Mouse (Mus musculus): ENCODE data around the gene Paics. TPM values are rescaled to one million over a fixed set of nuclear protein-coding genes. Genes with fewer than 3 reads are reported as not detected.

Gene Paics
- polyA plus RNA-seq, 1 experiment from 2014 or later: 282 TPM

- Histone ChIP-seq H3K4me2 (ENCODE audit: low read depth, low read length) (no peak overlapping the region), H3K4me3 (ENCODE audit: low read length) (no peak overlapping the region), H3K27me3 (ENCODE audit: control insufficient read depth, insufficient read depth, low read depth, low read length) (no peaks in the 10 kb centered on the region), H3K27ac (ENCODE audit: low read length) (no peak overlapping the region), H3K36me3 (ENCODE audit: control insufficient read depth, insufficient read depth, low read length) (peaks cover 37% of the 10 kb centered on the region), H3K9ac (ENCODE audit: low read length) (no peak overlapping the region), H3K9me3 (ENCODE audit: control insufficient read depth, low read length) (no peaks in the 10 kb centered on the region; the same call in 1 of the 2 replicates), H3K4me1 (replicated peaks; ENCODE audit: control insufficient read depth, insufficient read depth, low read length) (peaks cover 8% of the 10 kb centered on the region)
- WGBS: 86% methylated on average over 13 of the region's 13 CpGs
- no peak for ATAC-seq (ENCODE audit: low read depth)
Observed at GRCm38 (mm10) chr5:76923428-76923827, 27.7 kb upstream of the Paics start.

- Histone ChIP-seq H3K36me3 (ENCODE audit: control insufficient read depth, insufficient read depth, low read length) (peaks cover 32% of the 10 kb centered on the region), H3K4me2 (ENCODE audit: low read depth, low read length) (no peak overlapping the region), H3K9ac (ENCODE audit: low read length) (no peak overlapping the region), H3K27ac (ENCODE audit: low read length) (no peak overlapping the region), H3K4me3 (ENCODE audit: low read length) (no peak overlapping the region), H3K4me1 (replicated peaks; ENCODE audit: control insufficient read depth, insufficient read depth, low read length) (peaks cover 13% of the 10 kb centered on the region), H3K9me3 (ENCODE audit: control insufficient read depth, low read length) (no peaks in the 10 kb centered on the region; the same call in 1 of the 2 replicates), H3K27me3 (ENCODE audit: control insufficient read depth, insufficient read depth, low read depth, low read length) (no peaks in the 10 kb centered on the region)
- no peak for ATAC-seq (ENCODE audit: low read depth)
- WGBS: 87% methylated on average over 1 of the region's 1 CpGs
Observed at GRCm38 (mm10) chr5:76924296-76924695, 26.8 kb upstream of the Paics start.

GRCm38 (mm10) chr5:76928124-76928832 lies 22.8 kb upstream of the Paics start:
- Histone ChIP-seq H3K27ac (ENCODE audit: low read length) (peak overlapping the region; percentile 87), H3K9me3 (ENCODE audit: control insufficient read depth, low read length) (no peaks in the 10 kb centered on the region; the same call in 1 of the 2 replicates), H3K27me3 (ENCODE audit: control insufficient read depth, insufficient read depth, low read depth, low read length) (no peaks in the 10 kb centered on the region), H3K4me1 (replicated peaks; ENCODE audit: control insufficient read depth, insufficient read depth, low read length) (peaks cover 20% of the 10 kb centered on the region), H3K36me3 (ENCODE audit: control insufficient read depth, insufficient read depth, low read length) (peaks cover 22% of the 10 kb centered on the region), H3K9ac (ENCODE audit: low read length) (peak overlapping the region; percentile 52; the same call in 1 of the 2 replicates), H3K4me3 (ENCODE audit: low read length) (peak overlapping the region; percentile 26; the same call in 1 of the 2 replicates), H3K4me2 (ENCODE audit: low read depth, low read length) (peak overlapping the region; percentile 50)
- peak; percentile 92 for ATAC-seq (ENCODE audit: low read depth)
- WGBS: 57% methylated on average over 16 of the region's 16 CpGs

DNA sequence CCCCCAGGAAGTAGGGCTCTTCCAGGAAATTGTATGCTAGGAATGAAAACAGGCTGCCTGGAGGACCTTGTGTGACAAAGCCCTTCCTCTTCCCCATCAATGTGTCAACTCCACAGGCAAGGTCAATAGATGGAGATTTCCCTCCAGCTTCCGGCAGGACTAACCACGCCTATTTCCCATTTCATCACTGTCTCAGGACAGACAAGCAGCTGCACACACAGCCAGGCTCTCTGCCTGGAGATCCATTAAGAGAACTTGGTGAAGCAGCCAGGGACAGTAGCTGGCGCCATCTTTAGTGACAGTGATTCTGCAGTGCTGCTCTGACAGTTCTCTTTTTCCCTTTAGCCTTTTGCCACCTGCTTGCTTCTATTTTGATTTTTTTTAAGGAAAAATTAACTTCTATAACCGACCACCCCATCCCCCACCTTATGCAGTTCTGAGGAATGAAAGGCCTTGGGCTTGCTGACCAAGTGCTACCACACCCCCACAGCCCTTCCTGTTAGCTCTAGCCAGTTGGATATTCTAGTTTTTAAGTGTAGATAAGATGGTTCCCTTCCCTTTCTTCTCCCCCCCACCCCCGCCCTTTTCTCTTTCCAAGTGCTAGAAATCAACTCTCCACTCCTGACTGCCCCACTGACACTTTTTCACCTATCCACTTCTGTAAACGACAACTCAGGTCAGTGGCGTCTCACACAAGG lies 21.8 kb upstream of the Paics start:
- Histone ChIP-seq H3K27me3 (ENCODE audit: control insufficient read depth, insufficient read depth, low read depth, low read length) (no peaks in the 10 kb centered on the region), H3K27ac (ENCODE audit: low read length) (peak overlapping the region; percentile 69), H3K36me3 (ENCODE audit: control insufficient read depth, insufficient read depth, low read length) (peaks cover 22% of the 10 kb centered on the region), H3K9ac (ENCODE audit: low read length) (no peak overlapping the region), H3K9me3 (ENCODE audit: control insufficient read depth, low read length) (no peaks in the 10 kb centered on the region; the same call in 1 of the 2 replicates), H3K4me1 (replicated peaks; ENCODE audit: control insufficient read depth, insufficient read depth, low read length) (peaks cover 20% of the 10 kb centered on the region), H3K4me3 (ENCODE audit: low read length) (no peak overlapping the region), H3K4me2 (ENCODE audit: low read depth, low read length) (peak overlapping the region; percentile 10; the same call in 1 of the 2 replicates)
- peak; percentile 70 for ATAC-seq (ENCODE audit: low read depth)
- 38% methylated on average over 7 of the region's 7 CpGs for WGBS

DNA sequence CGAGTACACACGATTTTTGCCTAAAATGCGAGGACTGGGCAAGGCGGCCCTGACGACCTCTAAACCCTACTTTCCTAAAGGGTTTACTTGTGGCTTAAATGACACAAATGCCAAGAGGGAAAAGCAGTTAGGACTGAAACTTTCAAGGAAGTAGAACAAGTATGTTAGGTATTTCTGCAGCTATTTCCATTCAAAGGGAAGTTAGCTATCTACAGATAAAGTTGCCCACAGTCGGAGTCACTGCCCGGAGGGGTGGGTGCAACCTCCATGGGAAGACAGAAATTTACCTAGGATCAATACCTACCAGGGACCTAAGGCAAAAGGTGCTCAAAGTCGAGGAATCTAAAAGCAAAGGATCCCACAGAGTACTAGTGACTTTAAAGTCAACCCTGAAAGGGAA lies 11.4 kb upstream of the Paics start:
- Histone ChIP-seq H3K4me1 (replicated peaks; ENCODE audit: control insufficient read depth, insufficient read depth, low read length) (peaks cover 3% of the 10 kb centered on the region; the same call in 1 of the 2 replicates), H3K9me3 (ENCODE audit: control insufficient read depth, low read length) (no peaks in the 10 kb centered on the region; the same call in 1 of the 2 replicates), H3K27me3 (ENCODE audit: control insufficient read depth, insufficient read depth, low read depth, low read length) (no peaks in the 10 kb centered on the region), H3K9ac (ENCODE audit: low read length) (no peak overlapping the region), H3K4me2 (ENCODE audit: low read depth, low read length) (no peak overlapping the region), H3K4me3 (ENCODE audit: low read length) (no peak overlapping the region), H3K36me3 (ENCODE audit: control insufficient read depth, insufficient read depth, low read length) (peaks cover 6% of the 10 kb centered on the region), H3K27ac (ENCODE audit: low read length) (no peak overlapping the region)
- ATAC-seq (ENCODE audit: low read depth): no peak
- 91% methylated on average over 8 of the region's 8 CpGs for WGBS

- Histone ChIP-seq H3K4me3 (ENCODE audit: low read length) (no peak overlapping the region), H3K4me2 (ENCODE audit: low read depth, low read length) (no peak overlapping the region), H3K4me1 (replicated peaks; ENCODE audit: control insufficient read depth, insufficient read depth, low read length) (peaks cover 7% of the 10 kb centered on the region), H3K9ac (ENCODE audit: low read length) (no peak overlapping the region), H3K36me3 (ENCODE audit: control insufficient read depth, insufficient read depth, low read length) (peaks cover 9% of the 10 kb centered on the region), H3K9me3 (ENCODE audit: control insufficient read depth, low read length) (no peaks in the 10 kb centered on the region; the same call in 1 of the 2 replicates), H3K27me3 (ENCODE audit: control insufficient read depth, insufficient read depth, low read depth, low read length) (no peaks in the 10 kb centered on the region), H3K27ac (ENCODE audit: low read length) (no peak overlapping the region)
- ATAC-seq (ENCODE audit: low read depth): no peak
- WGBS: 80% methylated on average over 4 of the region's 4 CpGs
Observed at GRCm38 (mm10) chr5:76941975-76942374, 9.1 kb upstream of the Paics start.

GRCm38 (mm10) chr5:76942505-76942904 lies 8.6 kb upstream of the Paics start:
- H3K4me1 ChIP-seq (replicated peaks; ENCODE audit: control insufficient read depth, insufficient read depth, low read length): peaks cover 10% of the 10 kb centered on the region

GRCm38 (mm10) chr5:76944965-76945677 lies 6.0 kb upstream of the Paics start:
- peaks cover 23% of the 10 kb centered on the region for H3K4me1 ChIP-seq (replicated peaks; ENCODE audit: control insufficient read depth, insufficient read depth, low read length)
- no peak overlapping the region for H3K9ac ChIP-seq (ENCODE audit: low read length)
- no peak overlapping the region for H3K4me2 ChIP-seq (ENCODE audit: low read depth, low read length)
- ATAC-seq (ENCODE audit: low read depth): no peak
- 47% methylated on average over 6 of the region's 6 CpGs for WGBS
- H3K27ac ChIP-seq (ENCODE audit: low read length): no peak overlapping the region
- H3K9me3 ChIP-seq (ENCODE audit: control insufficient read depth, low read length): no peaks in the 10 kb centered on the region
- peaks cover 5% of the 10 kb centered on the region for H3K36me3 ChIP-seq (ENCODE audit: control insufficient read depth, insufficient read depth, low read length)
- no peaks in the 10 kb centered on the region for H3K27me3 ChIP-seq (ENCODE audit: control insufficient read depth, insufficient read depth, low read depth, low read length)
- no peak overlapping the region for H3K4me3 ChIP-seq (ENCODE audit: low read length)

More at GRCm38 (mm10) chr5:76942505-76942904, 8.6 kb upstream of the Paics start:
- H3K4me2 ChIP-seq (ENCODE audit: low read depth, low read length): no peak overlapping the region
- peaks cover 9% of the 10 kb centered on the region for H3K36me3 ChIP-seq (ENCODE audit: control insufficient read depth, insufficient read depth, low read length)
- H3K27me3 ChIP-seq (ENCODE audit: control insufficient read depth, insufficient read depth, low read depth, low read length): no peaks in the 10 kb centered on the region
- WGBS: 81% methylated on average over 4 of the region's 4 CpGs
- no peaks in the 10 kb centered on the region; the same call in 1 of the 2 replicates for H3K9me3 ChIP-seq (ENCODE audit: control insufficient read depth, low read length)
- no peak overlapping the region for H3K4me3 ChIP-seq (ENCODE audit: low read length)
- no peak overlapping the region for H3K9ac ChIP-seq (ENCODE audit: low read length)
- ATAC-seq (ENCODE audit: low read depth): no peak
- no peak overlapping the region for H3K27ac ChIP-seq (ENCODE audit: low read length)

DNA sequence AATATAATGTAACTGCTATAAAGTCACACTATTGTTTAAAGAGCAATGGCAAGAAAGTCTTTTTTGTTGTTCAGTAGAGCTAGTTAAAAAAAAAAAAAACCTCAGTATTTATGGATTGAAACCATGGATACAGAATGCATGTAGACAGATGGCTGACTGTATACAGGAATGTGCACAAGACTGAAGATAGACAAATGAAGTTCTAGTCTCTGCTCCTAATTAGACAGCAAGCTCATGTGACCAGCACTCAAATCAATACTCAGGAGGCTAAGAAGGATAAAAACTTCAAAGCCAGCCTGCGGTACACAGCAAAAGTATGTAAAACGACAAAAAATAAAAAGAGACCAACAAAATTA lies 5.5 kb upstream of the Paics start:
- no peak overlapping the region for H3K4me2 ChIP-seq (ENCODE audit: low read depth, low read length)
- WGBS: 87% methylated on average over 2 of the region's 2 CpGs
- no peak overlapping the region for H3K9ac ChIP-seq (ENCODE audit: low read length)
- H3K27me3 ChIP-seq (ENCODE audit: control insufficient read depth, insufficient read depth, low read depth, low read length): no peaks in the 10 kb centered on the region
- H3K4me3 ChIP-seq (ENCODE audit: low read length): no peak overlapping the region
- H3K27ac ChIP-seq (ENCODE audit: low read length): no peak overlapping the region
- peaks cover 23% of the 10 kb centered on the region for H3K4me1 ChIP-seq (replicated peaks; ENCODE audit: control insufficient read depth, insufficient read depth, low read length)
- 0 out of 2 replicates have a peak, but pooled peaks cover 3% of the 10 kb centered on the region for H3K36me3 ChIP-seq (ENCODE audit: control insufficient read depth, insufficient read depth, low read length)
- no peak for ATAC-seq (ENCODE audit: low read depth)
- H3K9me3 ChIP-seq (ENCODE audit: control insufficient read depth, low read length): no peaks in the 10 kb centered on the region
